Comparison of ENCODE assay signal across 9 mouse cellular contexts in genomic region chr7:107555906-107556305, GRCm38 (mm10). TPM values are rescaled to one million over a fixed set of nuclear protein-coding genes. Genes with fewer than 3 reads are reported as not detected.
A peak's percentile ranks its signal among the peaks of the same experiment; 100 is the strongest.
DNase-seq lines count a peak whose midpoint lies in the region; ATAC-seq and TF ChIP-seq lines count a peak whose summit lies in the region.
"Had no signal": no experiment of that assay in that cellular context is flagged by ENCODE, and none has a peak within 500 bp of the region (broad histone marks: within the 10 kb centered on the region; RNA-seq: fewer than 3 reads in every experiment).

No protein-coding gene starts in this region.

- no peaks in the 10 kb centered on the region for H3K27me3 ChIP-seq in lung, embryonic 14.5 days (ENCODE audit: insufficient read depth, low read length)
- no peaks in the 10 kb centered on the region for H3K27me3 ChIP-seq in midbrain, embryonic 14.5 days (ENCODE audit: control insufficient read depth, insufficient read depth, low read length)
- H3K27me3 ChIP-seq: midbrain, embryonic 12.5 days had no signal

- H3K9me3 ChIP-seq in lung, embryonic 14.5 days (ENCODE audit: low read depth, low read length), result no peaks in the 10 kb centered on the region
- H3K9me3 ChIP-seq in midbrain, embryonic 14.5 days (ENCODE audit: control insufficient read depth, low read length), result 0 out of 2 replicates have a peak, but pooled peaks cover 2% of the 10 kb centered on the region
- H3K9me3 ChIP-seq: midbrain, embryonic 12.5 days had no signal

- TF ChIP-seq CTCF in lung, embryonic 14.5 days (IDR thresholded peaks at IDR 0.05; ENCODE audit: low read depth), result peak; percentile 49

- H3K4me1 ChIP-seq in lung, embryonic 14.5 days (ENCODE audit: insufficient read depth), result no peaks in the 10 kb centered on the region
- no peaks in the 10 kb centered on the region for H3K4me1 ChIP-seq in midbrain, embryonic 14.5 days (ENCODE audit: control insufficient read depth, insufficient read depth, low read length)
- H3K4me1 ChIP-seq: midbrain, embryonic 12.5 days had no signal

- WGBS in lung, embryonic 14.5 days, result 87% methylated on average over 3 of the region's 3 CpGs
- WGBS in midbrain, embryonic 14.5 days, result 84% methylated on average over 3 of the region's 3 CpGs

- no peak for ATAC-seq in lung, embryonic 14.5 days (ENCODE audit: insufficient read depth)
- ATAC-seq in granulocyte monocyte progenitor cell, adult 5-6 weeks (replicated peaks; ENCODE audit: poor library complexity, severe bottlenecking), result peak; percentile 59
- no peak for ATAC-seq in midbrain, embryonic 14.5 days (ENCODE audit: low FRiP score, low TSS enrichment)
- ATAC-seq in monocyte, adult 5-6 weeks (replicated peaks; ENCODE audit: insufficient number of reproducible peaks, low FRiP score, low TSS enrichment, poor library complexity, severe bottlenecking), result no peak

- peak; percentile 55 for DNase-seq in heart, adult 11 months
- no peak for DNase-seq in heart, postnatal 10 days
- peak; percentile 18 for DNase-seq in lung, embryonic 14.5 days
- DNase-seq in lung, postnatal 14 days, result no peak
- DNase-seq in R1 (ENCODE audit: low read depth, low spot score), result peak; percentile 64
- DNase-seq in midbrain, embryonic 14.5 days, result no peak

- no peaks in the 10 kb centered on the region for H3K36me3 ChIP-seq in lung, embryonic 14.5 days (ENCODE audit: insufficient read depth)
- no peaks in the 10 kb centered on the region for H3K36me3 ChIP-seq in midbrain, embryonic 14.5 days (ENCODE audit: control insufficient read depth, insufficient read depth, low read length)
- H3K36me3 ChIP-seq: midbrain, embryonic 12.5 days had no signal

- intact Hi-C loops in heart, postnatal 10 days (cut with DNase I), result no loop called here

- no peak overlapping the region for H3K27ac ChIP-seq in lung, embryonic 14.5 days (ENCODE audit: low read depth)
- H3K27ac ChIP-seq in midbrain, embryonic 14.5 days (replicated peaks; ENCODE audit: low read depth, low read length), result no peak overlapping the region
- H3K27ac ChIP-seq: midbrain, embryonic 12.5 days had no signal

- no peak overlapping the region for H3K4me3 ChIP-seq in lung, embryonic 14.5 days (ENCODE audit: low read depth, low read length)
- no peak overlapping the region for H3K4me3 ChIP-seq in midbrain, embryonic 14.5 days (replicated peaks; ENCODE audit: low read depth, low read length)
- H3K4me3 ChIP-seq: midbrain, embryonic 12.5 days had no signal

- no peak overlapping the region for H3K4me2 ChIP-seq in lung, embryonic 14.5 days
- no peak overlapping the region for H3K4me2 ChIP-seq in midbrain, embryonic 14.5 days (ENCODE audit: low read length)
- H3K4me2 ChIP-seq: midbrain, embryonic 12.5 days had no signal

- no peak overlapping the region for H3K9ac ChIP-seq in lung, embryonic 14.5 days
- no peak overlapping the region for H3K9ac ChIP-seq in midbrain, embryonic 14.5 days (replicated peaks; ENCODE audit: low read length)
- H3K9ac ChIP-seq: midbrain, embryonic 12.5 days had no signal

RNA-seq across cellular contexts. Expression of gene Olfml1, which starts 11.3 kb away (rescaled TPM):
- 1 to 10 TPM; 8.0 to 9.5 TPM for total RNA-seq in heart, postnatal 10 days (2021)
- polyA plus RNA-seq in lung, embryonic 14.5 days (2014; fragmentation: Nextera tagmentation; extraction: Ambion mirVana), result 14.5 and 15.6 TPM in 2 replicates
- total RNA-seq in granulocyte monocyte progenitor cell, adult 5-6 weeks (2014; fragmentation: Nextera tagmentation), result not detected in 2 replicates
- not detected in 2 replicates for total RNA-seq in granulocyte monocyte progenitor cell, adult 5-6 weeks (2017)
- polyA plus RNA-seq in midbrain, embryonic 14.5 days (2014; fragmentation: Nextera tagmentation; extraction: Ambion mirVana), result 0.16 and 1.4 TPM in 2 replicates
- not detected in 3 replicates for total RNA-seq in monocyte, adult 5-6 weeks (2017)

RNA-seq across cellular contexts. Expression of gene Ppfibp2, which starts 39.1 kb away (rescaled TPM):
- total RNA-seq in heart, postnatal 10 days (2021), result 10 to 100 TPM; 13.0 to 17.5 TPM
- 5.4 and 5.7 TPM in 2 replicates for polyA plus RNA-seq in lung, embryonic 14.5 days (2014; fragmentation: Nextera tagmentation; extraction: Ambion mirVana)
- 3.0 and 9.9 TPM in 2 replicates for total RNA-seq in granulocyte monocyte progenitor cell, adult 5-6 weeks (2014; fragmentation: Nextera tagmentation)
- total RNA-seq in granulocyte monocyte progenitor cell, adult 5-6 weeks (2017), result 5.6 and 6.6 TPM in 2 replicates
- 0.46 and 1.0 TPM in 2 replicates for polyA plus RNA-seq in midbrain, embryonic 14.5 days (2014; fragmentation: Nextera tagmentation; extraction: Ambion mirVana)
- total RNA-seq in monocyte, adult 5-6 weeks (2017), result 7.1 to 20.0 TPM (median 12.9 TPM) in 3 replicates

Comparison
In these comparisons a context has a peak if more than half of its experiments do, and no peak if none do; other contexts are left out.
1. DNase-seq: peak in heart, adult 11 months (single experiment), lung, embryonic 14.5 days (single experiment) and R1 (single experiment); none in heart, postnatal 10 days (0 of 2), lung, postnatal 14 days (single experiment) and midbrain, embryonic 14.5 days (single experiment).